Mouse (Mus musculus) CH12.LX (cell line): ENCODE results near the gene Atg9b. TPM values are rescaled to one million over a fixed set of nuclear protein-coding genes. Genes with fewer than 3 reads are reported as not detected.

Experiments
- DNase-seq: peaks from one replicate; pipeline ENCODE4 v3.0.0-alpha.2; 2013; ENCODE audit errors: extremely low read depth
- H3K27ac ChIP-seq: 2 replicates; pipeline ENCODE4 v1.5.1; 2012; ENCODE audit warnings: low read depth, mild to moderate bottlenecking, control low read depth, moderate library complexity; ENCODE audit not compliant: insufficient read depth
- H3K27me3 ChIP-seq: replicated peaks from 2 replicates; pipeline ENCODE3; 2012; ENCODE audit warnings: inconsistent platforms
- H3K36me3 ChIP-seq, 2 experiments: replicated peaks in 1 of 2; 2 replicates each; pipeline versions ENCODE3 to v1.6.1; 2012; ENCODE audit warnings: inconsistent platforms in 1 of 2, low read length in 1 of 2, mild to moderate bottlenecking in 1 of 2, mixed read lengths in 1 of 2, moderate library complexity in 1 of 2; ENCODE audit not compliant: control insufficient read depth in 1 of 2, insufficient read depth in 1 of 2
- H3K4me1 ChIP-seq, 2 experiments: 2 replicates each; pipeline ENCODE4 v1.6.1; 2012; ENCODE audit warnings: inconsistent platforms in 1 of 2, moderate library complexity in 1 of 2; ENCODE audit not compliant: insufficient read depth in 2 of 2, control insufficient read depth in 1 of 2
- H3K4me2 ChIP-seq: 2 replicates; pipeline ENCODE4 v1.6.1; 2012; ENCODE audit warnings: low read depth, mild to moderate bottlenecking, control low read depth; ENCODE audit not compliant: poor library complexity, insufficient read depth, severe bottlenecking
- H3K4me3 ChIP-seq, 3 experiments: fragments of 150-350 bp in 1 of 3; sonication (generic) in 1 of 3; replicated peaks in 1 of 3; 2 replicates each; pipeline versions ENCODE3 to v1.5.1; 2011 to 2012; ENCODE audit warnings: low read depth in 2 of 3, low read length in 2 of 3, mild to moderate bottlenecking in 2 of 3, moderate library complexity in 2 of 3, control low read depth in 1 of 3, improper control_type of control experiment in 1 of 3, inconsistent platforms in 1 of 3, mixed read lengths in 1 of 3; ENCODE audit not compliant: poor library complexity in 1 of 3
- H3K79me2 ChIP-seq: replicated peaks from 2 replicates; pipeline ENCODE4 v1.6.1; 2012; ENCODE audit warnings: mild to moderate bottlenecking, moderate library complexity; ENCODE audit not compliant: control insufficient read depth, poor library complexity, insufficient read depth, severe bottlenecking; ENCODE audit errors: extremely low read depth
- H3K9ac ChIP-seq: 2 replicates; pipeline ENCODE4 v1.6.1; 2012; ENCODE audit warnings: low read depth, mild to moderate bottlenecking, control low read depth, moderate library complexity; ENCODE audit not compliant: insufficient read depth
- H3K9me3 ChIP-seq: replicated peaks from 2 replicates; pipeline ENCODE3; 2012; ENCODE audit warnings: low read length, inconsistent platforms, mixed read lengths
- CHD1 ChIP-seq: IDR thresholded peaks from 2 replicates; pipeline ENCODE4 v1.6.1; 2012; ENCODE audit warnings: low read depth, low read length, improper control_type of control experiment, inconsistent platforms
- CHD2 ChIP-seq: IDR thresholded peaks from 2 replicates; pipeline ENCODE4 v1.6.1; 2011; ENCODE audit warnings: low read length, improper control_type of control experiment
- EP300 ChIP-seq: IDR thresholded peaks from 2 replicates; pipeline ENCODE4 v1.6.1; 2011; ENCODE audit warnings: low read length, improper control_type of control experiment
- ETS1 ChIP-seq: conservative IDR thresholded peaks from 2 replicates; pipeline ENCODE4 v1.6.1; 2012; ENCODE audit warnings: low read depth, mild to moderate bottlenecking, inconsistent platforms, low read length, improper control_type of control experiment, moderate library complexity
- GABPA ChIP-seq: IDR thresholded peaks from 2 replicates; pipeline ENCODE4 v1.6.1; 2012; ENCODE audit warnings: low read depth, low read length, improper control_type of control experiment, inconsistent platforms; ENCODE audit not compliant: insufficient replicate concordance
- HCFC1 ChIP-seq: IDR thresholded peaks from 2 replicates; pipeline ENCODE4 v1.6.1; 2012; ENCODE audit warnings: low read depth, mild to moderate bottlenecking, inconsistent platforms, low read length, improper control_type of control experiment
- IRF4 ChIP-seq: IDR thresholded peaks from 2 replicates; pipeline ENCODE4 v1.6.1; 2014; ENCODE audit warnings: low read depth, mild to moderate bottlenecking, inconsistent platforms, low read length, improper control_type of control experiment
- JUN ChIP-seq: IDR thresholded peaks from 2 replicates; pipeline ENCODE4 v1.6.1; 2011; ENCODE audit warnings: low read depth, mild to moderate bottlenecking, low read length, improper control_type of control experiment, moderate library complexity; ENCODE audit not compliant: insufficient read depth
- JUND ChIP-seq: conservative IDR thresholded peaks from 2 replicates; pipeline ENCODE4 v1.6.1; 2011; ENCODE audit warnings: low read depth, low read length, improper control_type of control experiment
- KAT2A ChIP-seq: IDR thresholded peaks from 2 replicates; pipeline ENCODE4 v1.6.1; 2012; ENCODE audit warnings: low read length, improper control_type of control experiment, inconsistent platforms; ENCODE audit not compliant: insufficient replicate concordance
- MAX ChIP-seq: IDR thresholded peaks from 2 replicates; pipeline ENCODE4 v1.6.1; 2011; ENCODE audit warnings: low read length, improper control_type of control experiment
- MAZ ChIP-seq: IDR thresholded peaks from 2 replicates; pipeline ENCODE4 v1.6.1; 2012; ENCODE audit warnings: low read depth, mild to moderate bottlenecking, inconsistent platforms, low read length, improper control_type of control experiment, moderate library complexity
- MEF2A ChIP-seq: IDR thresholded peaks from 2 replicates; pipeline ENCODE4 v1.6.1; 2014; ENCODE audit warnings: low read depth, mild to moderate bottlenecking, inconsistent platforms, low read length, improper control_type of control experiment, borderline replicate concordance
- MXI1 ChIP-seq: IDR thresholded peaks from 2 replicates; pipeline ENCODE4 v1.6.1; 2011; ENCODE audit warnings: mild to moderate bottlenecking, low read depth, low read length, improper control_type of control experiment
- NELFE ChIP-seq: IDR thresholded peaks from 2 replicates; pipeline ENCODE4 v1.6.1; 2011; ENCODE audit warnings: low read depth, low read length, improper control_type of control experiment
- NRF1 ChIP-seq: IDR thresholded peaks from 2 replicates; pipeline ENCODE4 v1.6.1; 2014; ENCODE audit warnings: low read depth, mild to moderate bottlenecking, inconsistent platforms, low read length, improper control_type of control experiment, moderate library complexity
- POLR2A ChIP-seq: IDR thresholded peaks from 2 replicates; pipeline ENCODE4 v1.6.1; 2011; ENCODE audit warnings: low read depth, mild to moderate bottlenecking, improper control_type of control experiment, low read length
- POLR2AphosphoS2 ChIP-seq: IDR thresholded peaks from 2 replicates; pipeline ENCODE4 v1.6.1; 2011; ENCODE audit warnings: low read depth, low read length, improper control_type of control experiment
- RAD21 ChIP-seq: IDR thresholded peaks from 2 replicates; pipeline ENCODE4 v1.6.1; 2011; ENCODE audit warnings: low read depth, mild to moderate bottlenecking, low read length, improper control_type of control experiment, moderate library complexity
- RCOR1 ChIP-seq: conservative IDR thresholded peaks from 2 replicates; pipeline ENCODE4 v1.6.1; 2012; ENCODE audit warnings: low read depth, mild to moderate bottlenecking, inconsistent platforms, low read length, improper control_type of control experiment
- SMC3 ChIP-seq: IDR thresholded peaks from 2 replicates; pipeline ENCODE4 v1.6.1; 2011; ENCODE audit warnings: low read depth, low read length, improper control_type of control experiment
- TBP ChIP-seq: conservative IDR thresholded peaks from 2 replicates; pipeline ENCODE4 v1.6.1; 2011; ENCODE audit warnings: low read depth, low read length, improper control_type of control experiment
- TCF12 ChIP-seq: IDR thresholded peaks from 2 replicates; pipeline ENCODE4 v1.6.1; 2014; ENCODE audit warnings: low read depth, mild to moderate bottlenecking, inconsistent platforms, low read length, improper control_type of control experiment
- USF1 ChIP-seq: IDR thresholded peaks from 2 replicates; pipeline ENCODE4 v1.6.1; 2014; ENCODE audit warnings: low read depth, mild to moderate bottlenecking, inconsistent platforms, low read length, improper control_type of control experiment
- ZC3H11A ChIP-seq: IDR thresholded peaks from 2 replicates; pipeline ENCODE4 v1.6.1; 2012; ENCODE audit warnings: low read depth, mild to moderate bottlenecking, inconsistent platforms, low read length, improper control_type of control experiment
- ZKSCAN1 ChIP-seq: IDR thresholded peaks from 2 replicates; pipeline ENCODE4 v1.6.1; 2012; ENCODE audit warnings: low read depth, inconsistent platforms, low read length, improper control_type of control experiment, borderline replicate concordance
- ZMIZ1 ChIP-seq: IDR thresholded peaks from 2 replicates; pipeline ENCODE4 v1.6.1; 2012; ENCODE audit warnings: low read depth, mild to moderate bottlenecking, inconsistent platforms, low read length, improper control_type of control experiment
- dilution Hi-C: fragments of 300-500 bp; cut with MboI; formaldehyde crosslinking; loops from 2 replicates; pipeline ENCODE4 v1.14.3; 2020; ENCODE audit warnings: low sequenced_read_pairs; ENCODE audit not compliant: extremely low pct_unique_long_range_greater_than_20kb, extremely low pct_ligation_motif_present
- in situ Hi-C: fragments of 300-500 bp; cut with MboI; formaldehyde crosslinking; loops from 3 replicates; pipeline ENCODE4 v1.14.3; 2019; ENCODE audit warnings: low sequenced_read_pairs, low pct_ligation_motif_present, low pct_unique_long_range_greater_than_20kb, mixed read lengths
- polyA plus RNA-seq: library from polyadenylated mRNA; unstranded; fragments of >175 nt; gene quantifications from 2 replicates; pipeline ENCODE4 v1.2.1, GENCODE M21; 2012; ENCODE audit warnings: low read depth; ENCODE audit not compliant: insufficient read length
- total RNA-seq, 2 experiments: library from RNA; depleted of rRNA; stranded (reverse); fragments of 300-350 nt in 1 of 2; fragments of >200 nt in 1 of 2; gene quantifications; 2 replicates each; pipeline ENCODE4 v1.2.3; 2012 to 2014

Gene Atg9b
- total and polyA plus RNA-seq, 3 experiments, result 0.68 to 1.3 (median 0.81) TPM

GRCm38 (mm10) chr5:24365528-24365927, 26.4 kb downstream of the Atg9b start:
- Histone ChIP-seq H3K36me3 (no peaks in the 10 kb centered on the region), H3K9ac (no peak overlapping the region), H3K4me3 (no peak overlapping the region), H3K9me3 (peaks cover 5% of the 10 kb centered on the region), H3K27me3 (peaks cover 80% of the 10 kb centered on the region), H3K4me2 (no peak overlapping the region), H3K79me2 (no peaks in the 10 kb centered on the region), H3K27ac (no peak overlapping the region), H3K4me1 (peaks cover 0 to 9% of the 10 kb centered on the region in 2 experiments; a peak in 2 of 4 replicates)
- in situ Hi-C loops (loop anchor here (10.0 kb wide), 1 partner anchor 101 kb away; no protein-coding TSS in a partner anchor), dilution Hi-C loops (no loop called here)
- DNase-seq, result no peak
- TF ChIP-seq POLR2A, result no peak
- no peak for TF ChIP-seq CHD1
- TF ChIP-seq MEF2A, result no peak
- no peak for TF ChIP-seq SMC3
- no peak for TF ChIP-seq NRF1
- TF ChIP-seq MAZ, result no peak
- TF ChIP-seq USF1, result no peak
- no peak for TF ChIP-seq JUN
- TF ChIP-seq RCOR1, result no peak
- no peak for TF ChIP-seq ETS1
- no peak for TF ChIP-seq CHD2
- TF ChIP-seq HCFC1, result no peak
- TF ChIP-seq KAT2A, result no peak
- no peak for TF ChIP-seq MXI1
- TF ChIP-seq NELFE, result no peak
- no peak for TF ChIP-seq JUND
- TF ChIP-seq POLR2AphosphoS2, result no peak
- no peak for TF ChIP-seq RAD21
- no peak for TF ChIP-seq MAX
- TF ChIP-seq, all 38 proteins: peak for 0

GRCm38 (mm10) chr5:24364963-24365362, 27.0 kb downstream of the Atg9b start:
- TF ChIP-seq MAZ (no peak), USF1 (no peak), GABPA (no peak), TCF12 (no peak), TBP (no peak), IRF4 (no peak), CHD2 (no peak), ZKSCAN1 (no peak), ZC3H11A (no peak), POLR2A (no peak), SMC3 (no peak), ETS1 (no peak), MAX (no peak), ZMIZ1 (no peak), JUND (no peak), JUN (no peak), EP300 (no peak)

More at GRCm38 (mm10) chr5:24364963-24365362, 27.0 kb downstream of the Atg9b start:
- no peak overlapping the region for H3K4me2 ChIP-seq
- dilution Hi-C loops (no loop called here), in situ Hi-C loops (loop anchor here (10.0 kb wide), 1 partner anchor 100 kb away; no protein-coding TSS in a partner anchor)
- no peak for DNase-seq
- no peaks in the 10 kb centered on the region for H3K36me3 ChIP-seq
- no peak overlapping the region for H3K4me3 ChIP-seq
- peaks cover 79% of the 10 kb centered on the region for H3K27me3 ChIP-seq
- H3K9me3 ChIP-seq, result peaks cover 5% of the 10 kb centered on the region
- H3K27ac ChIP-seq, result no peak overlapping the region
- no peaks in the 10 kb centered on the region for H3K79me2 ChIP-seq
- peaks cover 0 to 10% of the 10 kb centered on the region in 2 experiments; a peak in 2 of 4 replicates for H3K4me1 ChIP-seq
- H3K9ac ChIP-seq, result no peak overlapping the region
